Mouse (Mus musculus) midbrain, postnatal 0 days (tissue): ENCODE measurements around the gene Dirc2. TPM values are rescaled to one million over a fixed set of nuclear protein-coding genes. Genes with fewer than 3 reads are reported as not detected.
A peak's percentile ranks its signal among the peaks of the same experiment; 100 is the strongest.

ENCODE experiments used
- ATAC-seq: fragments of 200-750 bp; cut with Nextera tagmentation; 2 replicates; pipeline ENCODE4 v1.8.0; 2017; ENCODE audit warnings: moderate number of reproducible peaks, mild to moderate bottlenecking, moderate TSS enrichment, moderate library complexity; ENCODE audit not compliant: low FRiP score
- DNase-seq: peaks from one replicate; pipeline ENCODE4 v3.0.0-alpha.2; 2015; ENCODE audit warnings: low spot score
- H3K27ac ChIP-seq: fragments of 300-500 bp; sonication (generic); 2 replicates; pipeline ENCODE4 v1.5.1; 2014; ENCODE audit warnings: low read depth, mild to moderate bottlenecking, low read length, mixed read lengths
- H3K27me3 ChIP-seq: fragments of 300-500 bp; sonication (generic); 2 replicates; pipeline ENCODE4 v1.6.1; 2014; ENCODE audit warnings: low read length, control low read depth, mixed read lengths; ENCODE audit not compliant: insufficient read depth
- H3K36me3 ChIP-seq: fragments of 300-500 bp; sonication (generic); 2 replicates; pipeline ENCODE4 v1.6.1; 2014; ENCODE audit warnings: low read length, control low read depth, mixed read lengths; ENCODE audit not compliant: insufficient read depth
- H3K4me1 ChIP-seq: fragments of 300-500 bp; sonication (generic); 2 replicates; pipeline ENCODE4 v1.6.1; 2014; ENCODE audit warnings: mild to moderate bottlenecking, control low read depth, antibody characterized with exemption, low read length, mixed read lengths; ENCODE audit not compliant: insufficient read depth
- H3K4me2 ChIP-seq: fragments of 300-500 bp; sonication (generic); 2 replicates; pipeline ENCODE4 v1.6.1; 2014; ENCODE audit warnings: low read depth, mild to moderate bottlenecking, low read length, mixed read lengths; ENCODE audit not compliant: poor library complexity, severe bottlenecking
- H3K4me3 ChIP-seq: fragments of 300-500 bp; sonication (generic); 2 replicates; pipeline ENCODE4 v1.5.1; 2014; ENCODE audit warnings: low read depth, mild to moderate bottlenecking, low read length, moderate library complexity
- H3K9ac ChIP-seq: fragments of 300-500 bp; sonication (generic); replicated peaks from 2 replicates; pipeline ENCODE4 v1.6.1; 2014; ENCODE audit warnings: mild to moderate bottlenecking, low read length, moderate library complexity, mixed read lengths; ENCODE audit not compliant: poor library complexity, severe bottlenecking
- H3K9me3 ChIP-seq: fragments of 300-500 bp; sonication (generic); 2 replicates; pipeline ENCODE4 v1.6.1; 2016; ENCODE audit warnings: low read length, control low read depth
- CTCF ChIP-seq: IDR thresholded peaks from 2 replicates; pipeline ENCODE4 v1.5.1; 2016; ENCODE audit warnings: antibody characterized with exemption, mild to moderate bottlenecking
- WGBS: fragments of 180-500 bp; shearing (Covaris S2); extraction: QIAGEN DNeasy Blood & Tissue Kit; methylation state at CpG from one replicate; pipeline ENCODE4 v1.1.7; 2014; 5-methylcytosine and 5-hydroxymethylcytosine counted together
- polyA plus RNA-seq: library from polyadenylated mRNA; unstranded; fragments of >200 nt; fragmentation: Nextera tagmentation; extraction: Ambion mirVana; gene quantifications from 2 replicates; pipeline ENCODE4 v1.2.1, GENCODE M21; 2015
- total RNA-seq: library from RNA; depleted of rRNA; stranded (reverse); fragments of >200 nt; gene quantifications from 2 replicates; pipeline ENCODE4 v1.2.3, GENCODE M21; 2014

Gene Dirc2
- total and polyA plus RNA-seq, 2 experiments from 2014 or later = 35.2 to 87.8 TPM

DNA sequence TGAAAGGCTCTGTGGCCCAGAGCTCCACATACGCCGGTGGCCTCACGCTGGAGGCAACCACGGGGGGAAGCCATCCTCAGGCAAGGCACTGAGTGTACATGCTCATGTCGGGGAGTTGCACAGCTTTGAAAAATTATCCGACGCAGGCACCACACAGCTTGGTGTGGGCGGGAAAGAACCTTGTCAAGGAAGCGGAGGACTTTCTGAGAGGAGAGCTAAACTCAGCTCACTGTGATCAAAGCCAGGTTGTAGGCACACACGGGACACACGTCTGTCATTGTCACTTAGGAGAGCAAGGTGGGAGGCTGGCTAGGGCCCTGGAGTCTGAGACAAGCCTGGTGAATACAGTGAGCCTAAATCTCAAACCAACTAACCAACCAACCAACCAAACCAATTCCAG is 67.3 kb downstream of the Dirc2 start:
- no peaks in the 10 kb centered on the region for H3K27me3 ChIP-seq
- ATAC-seq (no peak), DNase-seq (no peak)
- 48% methylated on average over 11 of the region's 11 CpGs for WGBS
- no peak overlapping the region for H3K9ac ChIP-seq
- H3K4me1 ChIP-seq = no peaks in the 10 kb centered on the region
- peaks cover 17% of the 10 kb centered on the region; the same call in 1 of the 2 replicates for H3K36me3 ChIP-seq
- no peak overlapping the region for H3K4me3 ChIP-seq
- no peak overlapping the region for H3K27ac ChIP-seq
- no peak overlapping the region for H3K4me2 ChIP-seq
- no peak for TF ChIP-seq CTCF
- no peaks in the 10 kb centered on the region for H3K9me3 ChIP-seq

- TF ChIP-seq CTCF = no peak
These were observed 73.1 kb downstream of the Dirc2 start for GRCm38 (mm10) chr16:35696103-35696502.

GRCm38 (mm10) chr16:35694250-35694846 is 74.8 kb downstream of the Dirc2 start:
- H3K36me3 ChIP-seq = peaks cover 11% of the 10 kb centered on the region
- H3K27ac ChIP-seq = no peak overlapping the region
- H3K9ac ChIP-seq = no peak overlapping the region
- DNase-seq = no peak
- H3K4me2 ChIP-seq = no peak overlapping the region
- no peaks in the 10 kb centered on the region for H3K27me3 ChIP-seq
- no peak for ATAC-seq
- H3K4me1 ChIP-seq = no peaks in the 10 kb centered on the region
- WGBS = 55% methylated on average over 13 of the region's 13 CpGs
- no peaks in the 10 kb centered on the region for H3K9me3 ChIP-seq
- no peak overlapping the region for H3K4me3 ChIP-seq
- TF ChIP-seq CTCF = no peak

More at GRCm38 (mm10) chr16:35696103-35696502, 73.1 kb downstream of the Dirc2 start:
- ATAC-seq (no peak), DNase-seq (no peak)
- Histone ChIP-seq H3K27ac (no peak overlapping the region), H3K36me3 (peaks cover 11% of the 10 kb centered on the region), H3K4me3 (no peak overlapping the region), H3K27me3 (no peaks in the 10 kb centered on the region), H3K4me2 (no peak overlapping the region), H3K4me1 (no peaks in the 10 kb centered on the region), H3K9me3 (no peaks in the 10 kb centered on the region), H3K9ac (no peak overlapping the region)
- WGBS = 83% methylated on average over 2 of the region's 2 CpGs

DNA sequence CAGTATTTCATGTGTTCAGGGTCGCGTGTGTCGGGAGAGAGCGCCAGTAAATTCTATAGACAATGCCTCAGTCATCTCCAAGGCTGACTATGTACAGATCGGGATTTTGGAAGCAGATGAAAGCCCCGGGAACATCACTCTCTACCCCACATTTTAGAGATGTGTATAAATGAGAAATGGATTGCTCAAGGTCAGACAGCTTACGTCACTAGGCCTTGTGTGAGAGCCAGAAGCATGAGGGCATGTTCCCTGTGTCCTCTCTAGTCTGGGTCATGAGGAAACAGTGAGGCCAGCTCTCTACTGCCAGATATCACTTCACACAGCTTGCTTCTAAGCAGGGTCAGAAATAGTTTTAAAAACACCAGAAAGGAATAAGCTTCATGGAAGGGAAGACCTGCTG is 77.5 kb downstream of the Dirc2 start:
- Histone ChIP-seq H3K9ac (no peak overlapping the region), H3K27ac (no peak overlapping the region), H3K4me3 (no peak overlapping the region), H3K4me1 (peaks cover 1% of the 10 kb centered on the region; the same call in 1 of the 2 replicates), H3K4me2 (no peak overlapping the region), H3K9me3 (no peaks in the 10 kb centered on the region), H3K27me3 (no peaks in the 10 kb centered on the region), H3K36me3 (peaks cover 2% of the 10 kb centered on the region; the same call in 1 of the 2 replicates)
- no peak for DNase-seq
- WGBS = 91% methylated on average over 7 of the region's 7 CpGs
- ATAC-seq = no peak
- no peak for TF ChIP-seq CTCF

DNA sequence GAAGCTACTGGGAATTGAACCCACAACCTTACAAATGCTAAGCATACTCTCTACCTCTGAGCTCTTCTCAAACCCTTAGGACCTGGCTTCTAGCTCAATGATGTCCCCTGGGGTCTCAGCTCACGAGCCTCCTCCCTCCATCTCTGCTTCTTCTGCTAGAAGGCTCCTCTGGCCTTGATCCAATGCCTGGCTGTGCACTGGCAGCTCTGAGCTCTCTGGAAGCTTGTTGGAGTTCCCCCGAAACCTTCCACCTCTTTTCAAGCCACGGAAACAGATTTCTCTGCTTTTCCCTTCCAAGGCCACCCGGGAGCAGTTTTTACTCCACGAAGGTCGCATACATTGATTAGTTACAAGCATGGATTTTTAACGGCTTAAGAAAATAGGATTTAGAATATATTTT is 82.7 kb downstream of the Dirc2 start:
- H3K9ac ChIP-seq = no peak overlapping the region
- H3K27me3 ChIP-seq = no peaks in the 10 kb centered on the region
- no peak for TF ChIP-seq CTCF
- no peak overlapping the region for H3K4me2 ChIP-seq
- H3K36me3 ChIP-seq = no peaks in the 10 kb centered on the region
- DNase-seq = peak; percentile 77
- no peak overlapping the region for H3K4me3 ChIP-seq
- 37% methylated on average over 7 of the region's 7 CpGs for WGBS
- H3K4me1 ChIP-seq = peaks cover 10% of the 10 kb centered on the region
- no peaks in the 10 kb centered on the region for H3K9me3 ChIP-seq
- ATAC-seq = no peak
- H3K27ac ChIP-seq = no peak overlapping the region

DNA sequence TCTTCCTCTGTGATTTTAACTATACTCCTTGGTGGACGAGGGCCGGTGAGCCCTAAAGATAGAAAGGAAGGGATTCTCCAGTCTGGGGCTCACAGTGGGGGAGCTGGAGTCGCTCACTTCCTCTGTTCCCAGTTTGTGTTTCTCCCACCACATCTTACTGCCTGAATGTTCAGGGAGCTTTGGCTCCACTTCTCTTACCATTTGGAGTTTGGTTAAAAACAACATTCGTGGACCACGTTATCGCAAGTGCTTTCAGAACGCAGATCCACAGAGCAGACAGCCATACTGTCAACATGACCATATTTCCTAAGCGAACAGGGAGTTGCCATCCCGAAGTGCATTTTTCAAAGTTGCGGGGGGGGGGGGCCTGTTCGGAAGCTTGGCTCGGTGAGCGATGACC is 84.1 kb downstream of the Dirc2 start:
- Histone ChIP-seq H3K9ac (no peak overlapping the region), H3K4me2 (no peak overlapping the region), H3K4me1 (peaks cover 10% of the 10 kb centered on the region), H3K36me3 (no peaks in the 10 kb centered on the region), H3K9me3 (no peaks in the 10 kb centered on the region), H3K4me3 (no peak overlapping the region), H3K27me3 (no peaks in the 10 kb centered on the region), H3K27ac (no peak overlapping the region)
- TF ChIP-seq CTCF = no peak
- no peak for ATAC-seq
- 81% methylated on average over 13 of the region's 13 CpGs for WGBS
- DNase-seq = no peak
